ENCODE assay signal across 22 mouse cellular contexts in the genomic region with DNA sequence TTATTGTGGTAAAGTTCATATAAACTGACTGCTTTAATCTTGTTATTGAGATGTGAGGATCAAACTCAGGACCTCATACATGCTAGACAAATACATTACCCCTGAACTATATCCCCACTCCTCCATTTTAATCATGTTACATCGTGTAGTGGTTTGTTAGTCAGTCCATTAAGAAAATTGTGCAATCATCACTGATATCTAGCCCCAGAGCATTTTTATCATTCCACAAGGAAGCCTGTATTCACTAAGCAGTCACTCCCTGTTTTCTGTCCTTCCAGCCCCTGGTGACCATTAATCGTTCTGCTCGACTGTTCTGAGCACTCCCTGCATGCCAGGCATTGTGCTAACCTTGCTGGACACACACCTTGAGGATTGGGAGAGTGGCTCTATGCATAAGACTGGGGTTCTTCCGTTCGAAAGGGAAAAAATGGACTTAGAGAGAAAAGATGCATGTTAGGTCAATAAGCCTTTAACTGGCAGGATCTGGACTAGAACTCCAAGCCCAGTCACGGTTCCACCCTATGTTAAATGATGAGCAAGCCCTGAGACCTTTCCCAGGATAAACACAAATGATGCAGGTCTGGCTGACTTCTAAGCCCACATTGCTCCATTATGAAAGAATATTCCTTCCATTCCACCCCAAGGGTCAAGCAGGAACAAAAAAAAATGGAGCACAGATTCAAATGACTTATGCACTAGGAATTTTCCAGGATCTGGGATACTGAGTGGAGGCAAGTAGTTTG. TPM values are rescaled to one million over a fixed set of nuclear protein-coding genes. Genes with fewer than 3 reads are reported as not detected.
A peak's percentile ranks its signal among the peaks of the same experiment; 100 is the strongest.
DNase-seq lines count a peak whose midpoint lies in the region; ATAC-seq and TF ChIP-seq lines count a peak whose summit lies in the region.
"Had no signal": no experiment of that assay in that cellular context is flagged by ENCODE, and none has a peak within 500 bp of the region (broad histone marks: within the 10 kb centered on the region; RNA-seq: fewer than 3 reads in every experiment).

No protein-coding gene starts in this region.

- no peaks in the 10 kb centered on the region for H3K36me3 ChIP-seq in heart, embryonic 11.5 days (ENCODE audit: control insufficient read depth, insufficient read depth, low read length)
- no peaks in the 10 kb centered on the region for H3K36me3 ChIP-seq in hindbrain, embryonic 14.5 days (replicated peaks; ENCODE audit: control insufficient read depth, insufficient read depth)
- no peaks in the 10 kb centered on the region for H3K36me3 ChIP-seq in hindbrain, embryonic 10.5 days
- H3K36me3 ChIP-seq: embryonic facial prominence, embryonic 12.5 days; embryonic facial prominence, embryonic 15.5 days; forebrain, embryonic 15.5 days; heart, embryonic 13.5 days; hindbrain, embryonic 13.5 days had no signal

- peak; percentile 72 for DNase-seq in 3T3-L1 (ENCODE audit: low read depth, low spot score)
- peak; percentile 24 for DNase-seq in 416B (ENCODE audit: low read depth)
- no peak for DNase-seq in Patski (ENCODE audit: low read depth, low spot score)
- DNase-seq in hindbrain, embryonic 14.5 days (ENCODE audit: low spot score) = no peak
- no peak for DNase-seq in hindbrain, embryonic 10.5 days (ENCODE audit: low spot score)
- DNase-seq: adrenal gland, adult 2 months; adrenal gland, postnatal 14 days; B cell, adult 2 months; cerebellum, adult 11 months; cerebellum, adult 2 months; cerebellum, adult 9-11 months; cerebellum, postnatal 25 days; gastrocnemius, postnatal 25 days; heart, adult 18-20 months had no signal

- H3K4me2 ChIP-seq in heart, embryonic 11.5 days = no peak overlapping the region
- no peak overlapping the region for H3K4me2 ChIP-seq in hindbrain, embryonic 14.5 days (replicated peaks)
- H3K4me2 ChIP-seq: embryonic facial prominence, embryonic 12.5 days; embryonic facial prominence, embryonic 15.5 days; forebrain, embryonic 15.5 days; heart, embryonic 13.5 days; hindbrain, embryonic 13.5 days had no signal

- H3K9me3 ChIP-seq in heart, embryonic 11.5 days (replicated peaks; ENCODE audit: control insufficient read depth, low read length) = no peaks in the 10 kb centered on the region
- H3K9me3 ChIP-seq in hindbrain, embryonic 14.5 days (ENCODE audit: control insufficient read depth, low read length) = no peaks in the 10 kb centered on the region
- no peaks in the 10 kb centered on the region for H3K9me3 ChIP-seq in hindbrain, embryonic 10.5 days
- H3K9me3 ChIP-seq: embryonic facial prominence, embryonic 12.5 days; embryonic facial prominence, embryonic 15.5 days; forebrain, embryonic 15.5 days; heart, embryonic 13.5 days; hindbrain, embryonic 13.5 days had no signal

- no peak overlapping the region for H3K9ac ChIP-seq in heart, embryonic 11.5 days (ENCODE audit: low read depth, low read length)
- H3K9ac ChIP-seq in hindbrain, embryonic 14.5 days = no peak overlapping the region
- H3K9ac ChIP-seq: embryonic facial prominence, embryonic 12.5 days; embryonic facial prominence, embryonic 15.5 days; forebrain, embryonic 15.5 days; heart, embryonic 13.5 days; hindbrain, embryonic 13.5 days had no signal

- in situ Hi-C loops in Patski (cut with MboI; ENCODE audit: low pct_unique_long_range_greater_than_20kb) = no loop called here

- 65% methylated on average over 6 of the region's 6 CpGs for WGBS in heart, embryonic 11.5 days (ENCODE audit: insufficient replicate concordance)
- WGBS in hindbrain, embryonic 14.5 days = 89% methylated on average over 6 of the region's 6 CpGs
- WGBS in hindbrain, embryonic 10.5 days = 85% methylated on average over 6 of the region's 6 CpGs

- no peak overlapping the region for H3K4me3 ChIP-seq in heart, embryonic 11.5 days (ENCODE audit: low read depth, low read length)
- H3K4me3 ChIP-seq in hindbrain, embryonic 14.5 days (replicated peaks; ENCODE audit: low read length) = no peak overlapping the region
- H3K4me3 ChIP-seq in hindbrain, embryonic 10.5 days = no peak overlapping the region
- H3K4me3 ChIP-seq: embryonic facial prominence, embryonic 12.5 days; embryonic facial prominence, embryonic 15.5 days; forebrain, embryonic 15.5 days; heart, embryonic 13.5 days; hindbrain, embryonic 13.5 days had no signal

- CTCF ChIA-PET in Patski (lab: Charles Lee) = no interaction called here

- H3K27ac ChIP-seq in heart, embryonic 11.5 days (ENCODE audit: low read depth, low read length) = no peak overlapping the region
- H3K27ac ChIP-seq in hindbrain, embryonic 14.5 days = no peak overlapping the region
- no peak overlapping the region for H3K27ac ChIP-seq in hindbrain, embryonic 10.5 days
- H3K27ac ChIP-seq: embryonic facial prominence, embryonic 12.5 days; embryonic facial prominence, embryonic 15.5 days; forebrain, embryonic 15.5 days; heart, embryonic 13.5 days; hindbrain, embryonic 13.5 days had no signal

- POLR2A ChIA-PET in Patski (lab: Charles Lee) = no interaction called here

- no peaks in the 10 kb centered on the region for H3K27me3 ChIP-seq in Patski
- H3K27me3 ChIP-seq in heart, embryonic 11.5 days (ENCODE audit: control insufficient read depth, insufficient read depth, low read length) = no peaks in the 10 kb centered on the region
- H3K27me3 ChIP-seq in hindbrain, embryonic 14.5 days (ENCODE audit: control insufficient read depth, insufficient read depth, low read length) = no peaks in the 10 kb centered on the region
- no peaks in the 10 kb centered on the region for H3K27me3 ChIP-seq in hindbrain, embryonic 10.5 days (ENCODE audit: insufficient read depth, poor library complexity, severe bottlenecking)
- H3K27me3 ChIP-seq: embryonic facial prominence, embryonic 12.5 days; embryonic facial prominence, embryonic 15.5 days; forebrain, embryonic 15.5 days; heart, embryonic 13.5 days; hindbrain, embryonic 13.5 days had no signal

- H3K4me1 ChIP-seq in heart, embryonic 11.5 days (ENCODE audit: control insufficient read depth, insufficient read depth, low read length) = no peaks in the 10 kb centered on the region
- H3K4me1 ChIP-seq in hindbrain, embryonic 14.5 days (replicated peaks; ENCODE audit: control insufficient read depth, insufficient read depth, low read length) = no peaks in the 10 kb centered on the region
- H3K4me1 ChIP-seq in hindbrain, embryonic 10.5 days (replicated peaks) = no peaks in the 10 kb centered on the region
- H3K4me1 ChIP-seq: embryonic facial prominence, embryonic 12.5 days; embryonic facial prominence, embryonic 15.5 days; forebrain, embryonic 15.5 days; heart, embryonic 13.5 days; hindbrain, embryonic 13.5 days had no signal

- peak; percentile 63 for ATAC-seq in Patski
- no peak for ATAC-seq in heart, embryonic 11.5 days (replicated peaks; ENCODE audit: insufficient number of reproducible peaks, low FRiP score, low TSS enrichment)
- ATAC-seq in hindbrain, embryonic 14.5 days (ENCODE audit: low FRiP score) = no peak
- ATAC-seq: CD4-positive, CD25-positive, alpha-beta regulatory T cell, adult 4 months; forebrain, embryonic 15.5 days; intestine, postnatal 0 days had no signal

- TF ChIP-seq CTCF in Patski (IDR thresholded peaks at IDR 0.05) = peak; percentile 18

RNA-seq across cellular contexts. Expression of gene Ptgs1, which starts 29.7 kb away (rescaled TPM):
- polyA plus RNA-seq in Patski (2021) = 40.4 TPM
- 19.4 TPM in 2 replicates for polyA plus RNA-seq in heart, embryonic 11.5 days (2014; fragmentation: Nextera tagmentation; extraction: Ambion mirVana)
- 6.5 and 7.6 TPM in 2 replicates for polyA plus RNA-seq in hindbrain, embryonic 14.5 days (2014; fragmentation: Nextera tagmentation; extraction: Ambion mirVana)
- 4.5 and 5.2 TPM in 2 replicates for polyA plus RNA-seq in hindbrain, embryonic 10.5 days (2016; fragmentation: Nextera tagmentation; extraction: Ambion mirVana)

Comparison
In these comparisons a context has a peak if more than half of its experiments do, and no peak if none do; other contexts are left out.
1. DNase-seq: peak in 3T3-L1 (single experiment) and 416B (single experiment); none in Patski (single experiment), hindbrain, embryonic 14.5 days (single experiment) and hindbrain, embryonic 10.5 days (single experiment).